Mouse (Mus musculus) pancreas, adult 10 weeks (tissue): ENCODE measurements around the gene Ugt1a9. TPM values are rescaled to one million over a fixed set of nuclear protein-coding genes. Genes with fewer than 3 reads are reported as not detected.

ENCODE experiments used
- polyA plus RNA-seq: library from polyadenylated mRNA; stranded (reverse); fragments of 350-450 nt; fragmentation: Illumina TruSeq; extraction: RNeasy Lipid Tissue Mini Kit (QIAGEN cat#74804); gene quantifications from one replicate; pipeline ENCODE4 v1.2.3, GENCODE M21; 2015; ENCODE audit warnings: low read depth, low replicate concordance; ENCODE audit not compliant: insufficient read depth

Ugt1a9 gene
- not detected for polyA plus RNA-seq

DNA sequence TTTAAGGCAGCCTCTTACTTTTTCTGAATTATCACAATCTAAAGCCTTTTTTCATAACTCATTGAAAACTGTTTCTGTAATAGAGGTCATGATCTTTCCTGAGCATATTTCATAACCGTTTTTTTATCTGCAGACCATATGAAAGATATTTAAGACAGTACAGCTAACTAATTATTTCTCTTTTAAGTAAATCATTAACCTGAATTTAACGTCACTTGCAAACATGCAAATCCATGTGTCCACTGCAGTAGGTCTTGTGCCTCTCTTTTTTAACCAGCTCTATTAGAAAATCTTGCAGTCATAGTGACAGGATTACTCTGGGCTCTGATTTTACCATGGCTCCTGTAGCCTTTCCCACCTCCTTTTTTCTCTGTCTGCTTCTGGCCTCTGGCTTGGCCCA lies at the start of gene Ugt1a9:
Ugt1a9 (plus strand) TSS at position 306 of the 400 bp plus-strand sequence.

DNA sequence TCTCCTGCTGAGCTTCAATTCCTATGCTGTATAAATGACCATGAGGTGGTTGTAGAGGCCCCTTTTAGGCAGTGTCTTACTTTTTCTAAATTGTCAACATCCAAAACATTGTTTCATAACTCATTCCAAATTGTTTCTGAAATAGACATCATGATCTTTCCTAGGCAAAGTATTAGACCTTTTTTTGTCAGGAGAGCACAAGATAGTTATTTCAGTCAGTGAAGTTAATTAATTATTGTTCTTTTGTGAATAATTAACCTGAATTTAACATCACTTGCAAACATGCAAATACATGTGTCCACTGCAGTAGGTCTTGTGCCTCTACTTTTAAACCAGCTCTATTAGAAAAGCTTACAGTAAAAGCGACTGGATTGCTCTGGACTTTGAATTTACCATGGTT lies 15.5 kb upstream of the Ugt1a9 start, which contains the start of gene Ugt1a10:
Ugt1a10 (plus strand) TSS at position 301 of the 400 bp plus-strand sequence.

DNA sequence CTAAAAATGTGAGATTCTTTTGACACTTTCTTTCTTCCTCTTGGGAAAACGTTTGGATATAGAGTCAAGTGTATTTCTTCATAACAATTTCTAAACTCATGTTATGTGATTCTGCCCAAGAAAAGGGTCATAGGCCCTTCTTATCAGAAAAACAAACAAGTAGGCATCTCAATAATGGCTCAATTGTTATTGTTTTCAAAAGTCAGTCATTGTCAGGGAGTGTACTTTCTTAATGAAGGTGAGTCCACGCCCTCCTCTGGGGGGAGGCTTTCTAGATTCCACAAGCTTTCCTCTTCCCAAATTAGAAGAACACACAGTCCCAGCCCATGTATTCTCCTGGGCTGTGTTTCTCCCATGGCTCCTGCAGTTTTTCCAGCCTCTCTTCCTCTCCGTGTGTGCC lies 16.9 kb downstream of the Ugt1a9 start, which contains the start of gene Ugt1a8:
Ugt1a8 (plus strand) TSS at position 301 of the 400 bp plus-strand sequence.

DNA sequence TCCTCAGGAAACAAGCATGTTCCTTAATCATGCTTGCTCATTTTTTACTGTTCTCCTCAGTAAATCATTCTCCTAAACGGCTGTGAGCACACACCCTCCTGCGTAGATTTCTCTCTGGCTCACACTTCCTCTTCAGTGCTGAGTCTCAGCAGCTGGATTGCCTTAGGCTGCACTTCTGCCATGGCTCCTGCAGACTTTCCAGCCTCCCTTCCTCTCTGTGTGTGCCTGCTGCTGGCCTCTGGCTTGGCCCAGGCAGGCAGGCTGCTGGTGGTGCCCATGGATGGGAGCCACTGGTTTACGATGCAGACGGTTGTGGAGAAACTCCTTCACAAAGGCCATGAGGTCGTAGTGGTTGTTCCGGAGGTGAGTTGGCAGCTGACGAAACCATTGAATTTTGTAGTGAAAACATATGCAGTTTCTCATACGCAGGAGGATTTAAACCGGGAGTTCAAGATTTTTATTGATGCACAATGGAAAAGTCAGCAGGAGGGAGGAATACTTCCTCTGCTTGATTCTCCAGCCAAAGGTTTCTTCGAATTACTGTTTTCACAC lies 24.4 kb downstream of the Ugt1a9 start, which contains the start of gene Ugt1a7c:
Ugt1a7c (plus strand) TSS at position 122 of the 552 bp plus-strand sequence.

DNA sequence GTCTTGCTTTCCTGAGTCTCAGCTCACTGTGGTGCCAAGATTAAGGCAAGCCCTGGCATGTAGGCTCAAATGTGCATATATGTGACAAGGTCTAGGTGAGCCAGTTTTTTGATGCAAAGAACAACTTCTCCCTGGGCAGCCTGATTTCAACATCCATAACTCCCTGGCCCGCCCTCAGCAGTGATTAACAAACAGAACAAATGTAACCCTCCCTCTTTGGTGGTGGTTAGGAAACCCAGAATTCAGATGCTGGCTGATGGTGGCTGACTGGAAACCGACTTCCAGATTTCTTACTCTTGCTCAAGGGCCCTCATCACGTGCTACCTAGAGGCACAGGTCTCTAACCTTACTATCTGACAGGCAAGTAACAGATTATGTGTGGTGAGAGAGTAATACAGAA lies 32.4 kb downstream of the Ugt1a9 start, which contains the start of gene Ugt1a6b:
Ugt1a6b (plus strand) TSS at position 234 of the 400 bp plus-strand sequence.

DNA sequence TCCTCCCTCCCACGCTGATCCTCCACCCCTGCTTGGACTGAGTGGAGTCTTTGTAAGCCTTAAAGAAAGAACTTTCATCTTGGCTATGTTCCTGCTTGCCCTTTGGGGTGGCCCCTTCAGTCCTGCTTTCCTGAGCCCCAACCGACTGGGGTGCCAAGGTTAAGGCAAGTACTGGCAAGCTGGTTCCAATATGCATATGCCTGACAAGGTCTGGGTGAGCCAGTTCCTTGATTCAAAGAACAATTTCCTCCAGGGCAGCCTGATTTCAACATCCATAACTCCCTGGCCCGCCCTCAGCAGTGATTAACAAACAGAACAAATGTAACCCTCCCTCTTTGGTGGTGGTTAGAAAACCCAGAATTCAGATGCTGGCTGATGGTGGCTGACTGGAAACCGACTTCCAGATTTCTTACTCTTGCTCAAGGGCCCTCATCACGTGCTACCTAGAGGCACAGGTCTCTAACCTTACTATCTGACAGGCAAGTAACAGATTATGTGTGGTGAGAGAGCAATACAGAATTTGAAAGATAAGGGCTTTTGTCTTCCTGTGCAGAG lies 63.9 kb downstream of the Ugt1a9 start, which contains the start of gene Ugt1a6a:
Ugt1a6a (plus strand) TSS at position 353 of the 555 bp plus-strand sequence.

DNA sequence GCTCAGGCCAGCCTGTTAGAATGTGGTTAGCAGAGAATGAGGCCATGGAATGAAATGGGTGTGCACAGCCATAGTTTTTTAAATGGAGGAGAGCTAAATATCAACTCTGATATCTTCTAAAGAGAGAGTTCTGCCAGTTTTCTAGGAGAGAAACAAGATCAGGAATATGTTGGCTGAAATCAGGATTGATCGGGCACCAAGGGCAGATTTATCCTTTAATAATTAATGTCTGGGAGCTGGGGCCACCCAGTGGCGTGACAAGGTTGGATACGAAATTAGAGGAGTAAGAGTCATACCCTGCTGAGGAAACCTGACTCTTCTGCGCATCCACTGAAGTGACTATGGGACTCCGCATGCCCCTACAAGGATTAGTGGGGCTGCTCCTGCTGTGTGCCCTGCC lies 95.1 kb downstream of the Ugt1a9 start, which contains the start of gene Ugt1a5:
Ugt1a5 (plus strand) TSS at position 302 of the 400 bp plus-strand sequence.

DNA sequence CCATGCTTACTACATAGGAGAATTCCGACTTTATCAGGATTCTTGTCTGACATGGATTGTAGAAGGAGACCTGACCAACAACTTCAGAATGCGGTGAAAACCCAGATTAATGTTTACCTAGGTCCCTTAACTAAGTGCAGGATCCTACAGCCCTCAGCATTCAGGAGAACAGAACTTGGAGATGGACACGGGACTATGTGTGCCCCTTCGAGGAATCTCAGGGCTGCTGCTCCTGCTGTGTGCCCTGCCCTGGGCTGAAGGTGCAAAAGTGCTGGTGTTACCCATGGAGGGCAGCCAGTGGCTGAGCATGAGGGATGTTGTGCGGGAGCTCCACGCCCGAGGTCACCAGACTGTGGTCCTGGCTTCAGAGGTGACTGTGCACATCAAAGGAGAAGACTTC lies 129.9 kb downstream of the Ugt1a9 start, which contains the start of gene Ugt1a2:
Ugt1a2 (plus strand) TSS at position 146 of the 400 bp plus-strand sequence.

DNA sequence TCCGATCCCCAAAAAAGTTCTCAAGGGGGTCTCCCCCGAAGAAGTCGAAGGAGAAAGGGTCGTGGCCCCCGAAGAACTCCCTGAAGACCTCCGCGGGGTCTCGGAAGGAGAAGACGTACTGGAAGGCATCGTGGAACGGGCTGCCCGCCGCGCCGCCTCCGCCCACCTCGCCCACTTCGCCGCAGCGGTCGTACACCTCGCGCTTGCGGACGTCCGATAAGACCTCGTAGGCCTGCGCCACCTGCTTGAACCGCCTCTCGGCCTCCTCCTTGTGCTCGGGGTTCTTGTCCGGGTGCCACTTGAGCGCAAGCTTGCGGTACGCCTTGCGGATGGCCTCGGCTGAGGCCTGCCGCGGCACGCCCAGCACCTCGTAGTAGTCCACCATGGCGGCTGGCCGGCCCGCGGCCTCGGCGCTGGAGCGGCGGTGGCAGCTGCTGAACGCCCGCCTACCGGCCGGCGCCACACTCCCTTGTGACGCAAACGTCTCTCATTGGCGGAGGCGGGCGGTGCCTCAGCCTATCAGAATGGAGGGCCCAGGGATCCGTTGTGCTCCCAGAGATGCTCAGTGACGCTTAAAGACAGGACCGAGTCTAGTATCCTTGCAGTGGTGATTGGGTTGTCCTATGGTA lies 134.8 kb downstream of the Ugt1a9 start, which contains the start of gene Dnajb3:
Dnajb3 (minus strand) TSS at position 489 of the 629 bp plus-strand sequence.

DNA sequence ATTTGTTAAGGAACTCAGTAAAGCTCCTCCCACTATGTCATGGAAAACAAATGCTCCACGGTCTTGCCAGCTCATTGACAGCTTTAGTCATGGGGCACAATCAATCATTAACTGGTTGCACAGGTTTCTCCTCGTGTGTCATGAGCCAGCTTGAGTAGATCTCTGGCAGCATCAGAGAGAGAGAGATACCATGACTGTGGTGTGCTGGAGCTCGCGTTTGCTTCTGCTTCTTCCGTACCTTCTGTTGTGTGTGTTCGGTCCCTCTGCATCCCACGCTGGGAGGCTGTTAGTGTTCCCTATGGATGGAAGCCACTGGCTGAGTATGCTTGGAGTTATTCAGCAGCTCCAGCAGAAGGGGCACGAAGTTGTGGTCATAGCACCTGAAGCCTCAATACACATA lies 141.2 kb downstream of the Ugt1a9 start, which contains the start of gene Ugt1a1:
Ugt1a1 (plus strand) TSS at position 148 of the 400 bp plus-strand sequence.

DNA sequence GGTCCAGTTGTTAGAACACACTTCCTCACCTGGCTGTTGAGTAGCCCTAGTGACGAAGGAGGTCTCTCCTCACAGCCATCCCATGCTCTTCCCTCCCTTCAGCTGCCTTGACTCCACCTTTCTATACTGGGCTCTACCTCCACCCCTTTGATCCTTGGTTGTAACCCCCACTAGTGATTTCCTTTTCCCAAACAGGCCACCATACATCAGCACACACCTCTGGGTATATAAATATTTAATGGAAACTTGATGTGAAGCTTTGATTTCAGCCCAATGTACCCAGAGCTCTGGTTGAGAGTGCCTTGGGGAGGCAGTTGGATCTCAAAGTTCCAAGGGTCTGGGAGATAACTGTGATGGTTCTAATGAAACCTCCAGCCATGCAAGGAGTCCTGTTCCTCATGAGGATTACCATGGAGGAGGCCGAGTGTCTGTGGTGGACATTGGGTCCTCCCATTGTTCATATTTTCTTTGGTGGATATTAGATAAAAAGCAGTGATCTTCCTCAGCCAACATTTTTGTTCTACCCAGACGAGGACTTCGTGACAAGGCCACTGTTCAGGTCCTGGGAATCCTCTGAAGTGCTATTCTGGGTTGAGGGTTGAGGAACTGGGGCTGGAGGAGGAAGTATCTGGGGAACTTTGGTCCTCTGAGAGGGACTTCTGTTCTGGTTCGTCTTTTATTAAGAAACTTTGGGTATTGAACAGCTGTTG lies 156.2 kb downstream of the Ugt1a9 start, which contains the start of gene Mroh2a:
Mroh2a (plus strand) TSS at position 317 of the 710 bp plus-strand sequence.

Other genes with a start within 250 kb of the Ugt1a9 start
- gene Dgkd, start 217.5 kb upstream of the Ugt1a9 start, polyA plus RNA-seq: 11.7 TPM
- gene Usp40, start 62.2 kb upstream of the Ugt1a9 start, polyA plus RNA-seq: 5.2 TPM
- not detected for gene Ugt1a10, start 15.4 kb upstream of the Ugt1a9 start, polyA plus RNA-seq
- gene Ugt1a8, start 17.0 kb downstream of the Ugt1a9 start, polyA plus RNA-seq: not detected
- 3.9 TPM for gene Ugt1a7c, start 24.3 kb downstream of the Ugt1a9 start, polyA plus RNA-seq
- gene Ugt1a6b, start 32.5 kb downstream of the Ugt1a9 start, polyA plus RNA-seq: 0.89 TPM
- 5.5 TPM for gene Ugt1a6a, start 64.0 kb downstream of the Ugt1a9 start, polyA plus RNA-seq
- gene Ugt1a5, start 95.2 kb downstream of the Ugt1a9 start, polyA plus RNA-seq: not detected
- gene Ugt1a2, start 129.8 kb downstream of the Ugt1a9 start, polyA plus RNA-seq: not detected
- gene Dnajb3, start 135.0 kb downstream of the Ugt1a9 start, polyA plus RNA-seq: not detected
- gene Ugt1a1, start 141.2 kb downstream of the Ugt1a9 start, polyA plus RNA-seq: not detected
- 0.98 TPM for gene Mroh2a, start 156.2 kb downstream of the Ugt1a9 start, polyA plus RNA-seq
- 15.3 TPM for gene Hjurp, start 206.8 kb downstream of the Ugt1a9 start, polyA plus RNA-seq
- not detected for gene Trpm8, start 206.9 kb downstream of the Ugt1a9 start, polyA plus RNA-seq